Mouse (Mus musculus) heart, postnatal 0 days (tissue): Measurements from ENCODE around the gene 4930442H23Rik.

Experiments used
- CTCF ChIP-seq: IDR thresholded peaks from 2 replicates; pipeline ENCODE4 v1.5.1; 2016; ENCODE audit warnings: antibody characterized with exemption, control low read depth, low read depth
- EP300 ChIP-seq: IDR thresholded peaks from 2 replicates; pipeline ENCODE4 v1.6.1; 2016; ENCODE audit warnings: antibody characterized with exemption, low read depth

- TF ChIP-seq CTCF, result no peak
- TF ChIP-seq EP300, result no peak
These were observed 31.0 kb downstream of the 4930442H23Rik start for GRCm38 (mm10) chr10:81152609-81153008.
